Mouse (Mus musculus) brain, embryonic 14.5 days (tissue): ENCODE measurements around the gene Tex16. TPM values are rescaled to one million over a fixed set of nuclear protein-coding genes. Genes with fewer than 3 reads are reported as not detected.

Source experiments
- DNase-seq: peaks from one replicate; pipeline ENCODE4 v3.0.0-alpha.2; 2011; ENCODE audit warnings: low read depth
- CTCF ChIP-seq: fragments of 200-500 bp; IDR thresholded peaks from 2 replicates; pipeline ENCODE4 v1.5.1; 2012; ENCODE audit warnings: inconsistent platforms, mild to moderate bottlenecking, moderate library complexity, borderline replicate concordance; ENCODE audit not compliant: insufficient read depth, insufficient read length; ENCODE audit errors: extremely low read depth
- POLR2A ChIP-seq: fragments of 200-500 bp; IDR thresholded peaks from 2 replicates; pipeline ENCODE4 v1.6.1; 2012; ENCODE audit warnings: mild to moderate bottlenecking, inconsistent platforms, borderline replicate concordance; ENCODE audit not compliant: poor library complexity, insufficient read depth, insufficient read length, severe bottlenecking; ENCODE audit errors: extremely low read depth
- polyA plus RNA-seq: library from polyadenylated mRNA; depleted of rRNA; stranded (reverse); fragments of >200 nt; gene quantifications from 2 replicates; pipeline ENCODE4 v1.2.3, GENCODE M21; 2012; rRNA removed

The Tex16 gene
- polyA plus RNA-seq: 0.03 and 0.10 TPM in 2 replicates

- TF ChIP-seq POLR2A (no peak), CTCF (no peak)
- no peak for DNase-seq
These were observed at the start of gene Tex16 for GRCm38 (mm10) chrX:112010707-112011106. Tex16 (plus strand) TSS chrX:112011007.

- DNase-seq: no peak
- no peak for TF ChIP-seq POLR2A
- TF ChIP-seq CTCF: no peak
These were observed 11.1 kb upstream of the Tex16 start for GRCm38 (mm10) chrX:111999661-112000060.

Other genes with a start within 250 kb of the Tex16 start
- 0.04 and 0.07 TPM in 2 replicates for gene Gm45194, start 119.6 kb upstream of the Tex16 start, polyA plus RNA-seq
- 0.06 and 0.29 TPM in 2 replicates for gene 4933403O08Rik, start 228.0 kb downstream of the Tex16 start, polyA plus RNA-seq